In the genomic region with DNA sequence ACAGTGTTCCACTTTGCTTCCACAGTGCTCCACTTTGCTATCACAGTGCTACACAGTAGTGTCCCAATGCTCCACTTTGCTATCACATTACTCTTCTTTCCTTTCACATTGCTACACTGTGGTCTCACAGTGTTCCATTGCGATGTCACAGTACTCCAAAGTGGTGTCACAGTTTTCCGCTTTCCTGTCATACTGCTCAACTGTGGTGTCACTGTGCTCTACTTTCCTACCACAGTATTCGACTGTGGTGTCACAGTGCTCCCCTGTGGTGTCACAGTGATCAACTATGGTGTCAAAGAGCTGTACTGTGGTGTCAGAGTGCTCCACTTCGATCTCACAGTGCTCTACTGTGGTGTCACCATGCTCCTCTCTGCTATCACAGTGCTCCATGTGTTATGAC, we compare ENCODE assay signal across 10 mouse cellular contexts.
DNase-seq lines count a peak whose midpoint lies in the region; ATAC-seq lines count a peak whose summit lies in the region.
"Had no signal": no experiment of that assay in that cellular context is flagged by ENCODE, and none has a peak within 500 bp of the region (broad histone marks: within the 10 kb centered on the region; RNA-seq: fewer than 3 reads in every experiment).

No protein-coding gene starts in this region.

- no peak overlapping the region for H3K27ac ChIP-seq in kidney, embryonic 16.5 days (ENCODE audit: low read length)
- H3K27ac ChIP-seq: hindbrain, embryonic 15.5 days had no signal

- H3K4me3 ChIP-seq in kidney, embryonic 16.5 days (ENCODE audit: low read length), result no peak overlapping the region
- H3K4me3 ChIP-seq: erythroblast, embryonic 14.5 days; hindbrain, embryonic 15.5 days had no signal

- H3K9ac ChIP-seq in kidney, embryonic 16.5 days (replicated peaks; ENCODE audit: low read length), result no peak overlapping the region
- H3K9ac ChIP-seq: hindbrain, embryonic 15.5 days had no signal

- H3K36me3 ChIP-seq in kidney, embryonic 16.5 days (ENCODE audit: insufficient read depth, low read length), result no peaks in the 10 kb centered on the region
- H3K36me3 ChIP-seq: hindbrain, embryonic 15.5 days had no signal

- no peaks in the 10 kb centered on the region for H3K4me1 ChIP-seq in kidney, embryonic 16.5 days (ENCODE audit: insufficient read depth, low read length)
- H3K4me1 ChIP-seq: hindbrain, embryonic 15.5 days had no signal

- 76% methylated on average over 4 of the region's 4 CpGs for WGBS in kidney, embryonic 16.5 days

- H3K27me3 ChIP-seq in kidney, embryonic 16.5 days (ENCODE audit: insufficient read depth, low read length), result no peaks in the 10 kb centered on the region
- H3K27me3 ChIP-seq: hindbrain, embryonic 15.5 days had no signal

- ATAC-seq in kidney, embryonic 16.5 days (ENCODE audit: low FRiP score, low TSS enrichment), result no peak

- H3K4me2 ChIP-seq in kidney, embryonic 16.5 days (replicated peaks; ENCODE audit: low read depth, low read length), result no peak overlapping the region
- H3K4me2 ChIP-seq: hindbrain, embryonic 15.5 days had no signal

- H3K9me3 ChIP-seq in kidney, embryonic 16.5 days (ENCODE audit: low read length), result no peaks in the 10 kb centered on the region; the same call in 1 of the 2 replicates
- H3K9me3 ChIP-seq: hindbrain, embryonic 15.5 days had no signal

- peak; percentile 16 for DNase-seq in kidney, adult 18-20 months
- DNase-seq in testis, postnatal 10 days (ENCODE audit: low spot score), result peak; percentile 41
- DNase-seq in testis, postnatal 14 days (ENCODE audit: low spot score), result no peak
- peak; percentile 29 for DNase-seq in heart, postnatal 4 days
- DNase-seq in thymus, postnatal 36 days, result peak; percentile 21 to 44
- no peak for DNase-seq in layer of hippocampus, adult 9-11 months
- no peak for DNase-seq in frontal cortex, postnatal 25 days (ENCODE audit: low spot score in 2 of 2)

Comparison
In these comparisons a context has a peak if more than half of its experiments do, and no peak if none do; other contexts are left out.
1. DNase-seq: peak in kidney, adult 18-20 months (single experiment), testis, postnatal 10 days (single experiment), heart, postnatal 4 days (single experiment) and thymus, postnatal 36 days (2 of 2); none in testis, postnatal 14 days (single experiment), layer of hippocampus, adult 9-11 months (single experiment) and frontal cortex, postnatal 25 days (0 of 2).